Mouse (Mus musculus) left cerebral cortex, postnatal 14 days (tissue): ENCODE results near the gene Pigq. TPM values are rescaled to one million over a fixed set of nuclear protein-coding genes. Genes with fewer than 3 reads are reported as not detected.

Experiments used
- DNase-seq, 2 experiments: peaks; one replicate each; pipeline ENCODE4 v3.0.0; 2021 to 2022; ENCODE audit warnings: low spot score in 2 of 2, mixed read lengths in 1 of 2
- intact Hi-C: fragments of 180-260 bp; cut with DNase I; formaldehyde crosslinking; loops from one replicate; pipeline ENCODE4 v1.15.1; 2025
- total RNA-seq, 2 experiments: library from RNA; stranded (reverse); gene quantifications; 2 replicates each; pipeline ENCODE4 v1.2.3; 2021

The Pigq gene
- total RNA-seq, 2 experiments from 2014 or later: 138 to 145 TPM

DNA sequence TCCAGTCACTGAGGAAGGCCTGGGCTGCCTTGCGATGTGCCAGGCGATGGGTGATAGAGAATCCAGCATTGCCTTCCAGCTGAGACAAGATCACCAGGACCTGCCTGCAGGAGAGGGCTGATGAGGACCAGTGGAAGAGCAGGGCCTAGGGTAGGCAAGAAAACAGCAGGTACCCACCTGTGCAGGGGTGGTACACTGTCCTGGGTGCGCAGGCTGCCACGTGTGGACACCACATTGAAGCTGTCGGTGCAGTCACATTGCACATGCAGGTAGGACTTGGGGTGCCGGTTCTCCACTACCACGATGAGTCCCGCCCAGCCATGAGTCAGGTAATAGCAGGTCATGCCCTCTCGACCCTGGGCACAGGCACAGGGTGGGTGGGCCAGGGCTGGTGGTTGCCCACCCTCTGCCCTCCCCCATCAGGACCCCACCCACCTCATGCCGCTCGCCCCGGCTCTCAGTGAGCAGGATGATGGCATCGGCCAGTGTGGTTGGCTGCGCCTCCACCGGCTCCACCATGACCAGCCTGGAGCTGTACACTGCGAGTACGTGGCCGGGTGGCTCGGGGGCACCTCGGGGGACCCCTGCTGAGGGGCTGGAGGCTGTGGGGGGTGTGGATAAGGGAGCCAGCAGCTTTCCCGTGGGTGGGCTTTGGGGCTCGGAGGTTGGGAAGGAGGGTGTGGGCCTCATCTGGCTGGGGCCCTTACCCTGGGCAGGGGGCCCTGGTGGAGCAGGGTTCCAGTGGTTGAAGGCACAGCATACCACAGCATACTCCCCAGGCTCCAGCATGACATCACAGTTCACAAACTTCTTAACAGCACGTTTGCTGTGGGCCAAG is 15.1 kb upstream of the Pigq start:
- DNase-seq: no peak
- intact Hi-C loops: no loop called here

DNA sequence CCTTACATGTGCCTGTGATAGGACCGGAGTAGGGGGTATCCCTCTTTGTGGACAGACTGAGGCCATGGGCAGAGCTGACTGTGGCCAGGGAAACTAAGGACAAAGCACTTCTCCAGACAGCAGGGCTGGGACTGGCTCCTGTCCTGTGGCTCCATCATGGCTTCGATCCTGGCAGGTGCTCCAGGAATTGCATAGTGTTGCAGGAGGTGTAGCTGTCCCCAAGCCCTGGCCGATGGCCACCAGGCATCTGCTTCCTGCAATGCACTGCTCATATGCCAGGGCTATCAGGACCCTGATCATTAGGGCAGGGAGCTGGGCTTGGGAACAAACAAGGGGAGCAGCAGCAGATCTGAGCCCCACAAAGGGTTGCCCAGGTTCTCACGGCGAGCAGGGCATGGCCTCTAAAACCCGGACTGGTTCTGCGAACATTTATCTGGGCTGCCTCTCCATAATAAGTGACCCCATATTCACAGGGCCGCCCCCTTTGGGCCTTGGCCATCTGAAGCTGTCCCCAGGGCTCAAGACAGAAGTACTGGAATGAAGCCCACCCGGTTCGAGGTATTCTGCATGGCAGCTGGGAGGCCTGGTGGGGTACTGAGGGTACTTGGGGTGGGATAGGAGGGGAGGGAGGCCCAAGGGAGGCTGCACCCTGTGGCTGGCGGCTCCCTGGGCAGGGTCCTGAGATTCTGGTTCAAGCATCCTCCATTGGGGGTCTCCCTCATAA is 14.2 kb upstream of the Pigq start:
- no peak for DNase-seq
- intact Hi-C loops: no loop called here

DNA sequence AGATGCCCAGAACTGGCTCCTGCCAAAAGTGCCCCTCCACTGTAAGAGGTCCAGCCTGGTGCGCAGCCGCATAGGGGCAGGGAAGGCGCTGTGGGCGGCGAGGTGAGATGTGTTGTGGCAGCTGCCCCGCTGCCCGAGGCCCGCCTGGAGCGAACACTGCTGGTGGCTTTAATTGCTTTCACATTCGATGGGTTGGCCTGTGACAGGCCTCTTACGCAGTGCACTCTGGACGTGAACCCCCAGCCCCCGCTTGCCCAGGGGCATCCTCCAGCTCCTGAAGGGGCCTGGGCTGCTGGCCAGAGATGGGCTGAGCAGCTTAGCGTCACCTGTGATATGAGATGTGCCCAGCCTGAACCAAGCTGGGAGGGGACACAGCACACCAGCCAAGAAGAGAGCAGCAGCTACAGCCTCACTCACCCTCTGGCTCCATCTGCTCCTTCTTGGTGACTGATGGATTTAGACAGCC is 12.9 kb upstream of the Pigq start:
- intact Hi-C loops: no loop called here

DNA sequence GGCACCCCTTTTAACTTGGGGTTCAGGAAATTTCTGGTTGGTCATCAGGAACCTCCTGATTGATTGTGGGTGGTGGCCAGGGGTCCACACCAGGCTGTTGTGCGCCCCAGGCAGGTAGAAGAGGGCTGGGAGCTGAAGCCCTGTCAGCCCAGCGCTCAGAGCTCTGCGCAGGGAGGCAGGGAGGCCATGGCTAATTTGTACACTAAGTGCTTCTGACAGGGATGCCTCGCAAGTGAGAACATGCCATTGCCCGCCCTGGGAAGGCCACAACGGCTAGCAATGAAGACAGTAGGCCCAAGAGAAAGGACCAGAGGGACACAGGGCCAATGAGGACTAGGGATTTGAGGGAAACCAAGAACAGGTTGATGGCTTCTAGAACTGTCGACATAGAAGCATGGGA is 11.9 kb upstream of the Pigq start:
- no peak for DNase-seq
- intact Hi-C loops: no loop called here

More for the DNA sequence above, 12.9 kb upstream of the Pigq start:
- no peak for DNase-seq

DNA sequence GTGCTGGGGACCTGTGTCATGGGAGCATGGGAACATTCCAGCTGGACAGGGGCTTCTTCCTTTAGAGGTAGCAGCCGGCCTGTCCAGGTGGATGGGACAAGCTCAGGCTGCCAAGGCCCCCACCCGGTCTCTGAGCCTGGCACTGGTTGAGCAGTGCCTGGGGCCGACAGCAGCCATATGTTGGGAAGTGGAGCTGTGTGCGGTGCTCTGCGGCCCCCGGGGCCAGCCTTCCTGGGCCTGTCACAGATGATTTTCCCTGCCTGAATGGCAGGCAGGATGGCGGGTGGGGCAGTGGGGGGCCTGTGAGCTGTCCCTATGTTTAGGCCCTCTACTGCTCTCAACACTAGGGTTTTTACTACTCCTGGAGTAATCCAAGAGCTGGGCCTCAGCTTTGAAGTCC is 11.5 kb upstream of the Pigq start:
- intact Hi-C loops: no loop called here
- no peak for DNase-seq

DNA sequence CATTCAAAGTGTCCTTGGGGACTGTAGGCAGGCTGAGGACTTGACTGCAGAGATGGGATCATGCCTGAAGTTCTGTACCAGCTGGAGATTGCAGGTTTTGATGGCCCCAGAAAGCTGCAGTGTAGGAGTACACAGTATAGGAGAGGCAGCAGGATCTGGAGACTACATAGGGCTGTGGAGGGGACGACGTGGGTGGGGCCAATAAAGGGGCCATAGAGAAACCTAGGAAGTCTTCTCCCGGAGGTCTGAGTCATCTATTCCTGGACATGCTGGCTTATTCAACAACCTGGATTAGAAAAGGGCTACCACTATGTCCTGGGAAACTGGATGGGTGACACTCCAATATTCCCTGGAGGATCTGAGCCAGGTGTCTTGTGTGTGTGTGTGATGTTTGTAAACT is 11.0 kb upstream of the Pigq start:
- intact Hi-C loops: no loop called here
- no peak for DNase-seq

DNA sequence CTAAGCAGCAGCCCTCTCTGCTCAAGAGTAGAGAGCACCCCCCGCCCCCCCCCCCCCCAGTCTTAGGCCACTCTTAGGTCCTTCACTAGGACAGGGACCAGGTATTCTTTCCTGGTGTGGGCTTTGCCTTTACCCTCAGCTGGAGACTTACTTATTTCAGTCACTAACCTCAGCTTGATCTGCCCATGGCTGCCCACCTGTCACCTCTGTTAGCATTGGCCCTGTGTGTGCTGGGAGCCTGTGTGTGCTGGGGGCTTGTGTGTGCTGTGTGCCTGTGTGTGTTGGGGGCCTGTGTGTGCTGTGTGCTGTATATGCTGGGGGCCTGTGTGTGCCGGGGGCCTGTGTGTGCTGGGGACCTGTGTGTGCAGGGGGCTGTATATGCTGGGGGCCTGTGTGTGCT is 9.9 kb upstream of the Pigq start:
- DNase-seq: no peak
- intact Hi-C loops: no loop called here

DNA sequence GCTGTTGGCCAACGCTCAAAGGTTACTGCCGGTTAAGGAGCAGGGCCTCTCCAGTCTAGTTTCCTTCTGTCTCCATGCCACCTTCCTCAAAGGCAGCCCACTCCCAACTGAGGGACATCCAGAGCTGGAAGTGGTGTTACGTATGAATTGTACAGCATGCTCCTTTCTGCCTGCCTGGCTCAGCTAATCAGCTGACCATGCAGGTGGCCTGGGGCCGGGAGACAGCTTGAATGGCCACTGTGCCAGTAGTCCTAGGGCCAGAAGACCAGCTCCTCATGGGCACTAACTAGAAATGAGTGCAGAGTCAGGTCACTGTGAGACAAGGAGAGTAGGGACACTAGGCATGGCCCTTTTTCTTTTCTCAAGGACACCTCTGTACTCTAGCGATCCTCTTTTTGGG is 8.4 kb upstream of the Pigq start:
- no peak for DNase-seq
- intact Hi-C loops: no loop called here

DNA sequence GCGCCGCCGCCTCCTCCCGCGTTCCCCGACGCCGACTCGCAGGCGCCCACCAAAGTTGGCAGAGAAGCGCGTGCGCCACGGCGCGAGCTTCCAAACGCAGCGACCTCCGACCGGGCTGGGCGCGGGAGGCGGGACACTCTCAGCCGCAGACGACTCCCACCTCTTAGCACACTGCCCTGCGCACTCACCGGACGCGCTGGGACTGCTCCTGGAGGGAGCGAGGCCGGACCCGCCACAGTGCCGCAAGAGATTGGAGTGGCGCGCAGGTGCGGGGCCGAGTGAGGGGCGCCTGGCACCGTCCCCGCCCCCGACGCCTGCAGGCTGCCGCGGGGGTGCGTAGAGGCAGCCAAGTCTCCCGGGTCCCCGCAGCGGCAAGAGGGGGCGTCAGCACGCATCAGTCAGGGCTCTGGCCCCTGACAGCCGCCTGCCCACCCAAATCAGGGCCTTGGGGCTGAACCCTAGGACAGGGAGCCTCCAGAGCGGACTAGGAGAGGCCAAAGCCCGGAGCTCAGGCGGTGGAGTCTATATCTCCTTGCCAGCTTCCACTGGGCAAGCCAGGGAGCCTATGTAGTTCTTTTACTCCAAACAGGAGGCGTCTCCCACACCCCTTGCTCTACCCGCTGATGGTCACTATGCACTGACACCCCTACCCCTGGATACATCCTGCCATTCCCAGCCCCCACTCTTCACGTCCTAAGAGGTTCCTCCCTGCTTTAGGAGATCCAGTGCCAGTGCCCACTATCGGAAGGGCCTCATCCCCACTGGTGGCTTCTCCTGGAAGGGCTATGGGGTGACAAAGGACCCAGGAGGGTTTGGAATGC is 7.3 kb upstream of the Pigq start, which contains the start of gene A930017K11Rik:
Gene A930017K11Rik, minus strand, starts transcription at position 763 of the 821 bp plus-strand sequence.
- intact Hi-C loops: no loop called here

DNA sequence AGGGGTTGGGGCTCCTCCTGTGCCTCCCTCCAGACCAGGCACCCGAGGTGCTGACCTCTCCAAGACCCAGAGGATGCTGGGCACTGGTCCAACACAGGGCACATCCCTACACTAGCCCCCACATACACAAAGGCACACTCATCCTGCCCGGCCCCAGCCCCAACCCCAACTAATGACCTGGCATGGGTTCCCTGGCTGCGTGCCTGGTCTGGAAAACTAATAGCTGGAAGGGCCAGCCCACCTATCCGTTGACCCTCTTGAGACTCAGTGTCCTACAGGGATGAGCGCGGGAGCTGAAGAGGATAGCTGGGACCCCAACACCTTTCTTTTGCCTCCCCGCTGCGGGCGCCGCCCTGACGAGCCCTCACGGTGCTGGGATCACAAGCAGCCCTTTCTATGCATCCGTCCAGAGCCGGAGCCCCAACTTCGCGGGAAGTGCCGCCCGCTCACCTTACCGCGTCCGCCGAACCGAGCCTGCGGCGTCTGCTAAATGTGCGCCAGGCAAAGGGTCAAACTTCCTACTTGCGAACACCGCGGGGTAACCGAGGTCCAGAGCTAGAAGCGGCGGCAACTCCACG is 6.6 kb upstream of the Pigq start:
- intact Hi-C loops: no loop called here
- no peak for DNase-seq

More for the DNA sequence above, 7.3 kb upstream of the Pigq start, which contains the start of gene A930017K11Rik:
- no peak for DNase-seq

DNA sequence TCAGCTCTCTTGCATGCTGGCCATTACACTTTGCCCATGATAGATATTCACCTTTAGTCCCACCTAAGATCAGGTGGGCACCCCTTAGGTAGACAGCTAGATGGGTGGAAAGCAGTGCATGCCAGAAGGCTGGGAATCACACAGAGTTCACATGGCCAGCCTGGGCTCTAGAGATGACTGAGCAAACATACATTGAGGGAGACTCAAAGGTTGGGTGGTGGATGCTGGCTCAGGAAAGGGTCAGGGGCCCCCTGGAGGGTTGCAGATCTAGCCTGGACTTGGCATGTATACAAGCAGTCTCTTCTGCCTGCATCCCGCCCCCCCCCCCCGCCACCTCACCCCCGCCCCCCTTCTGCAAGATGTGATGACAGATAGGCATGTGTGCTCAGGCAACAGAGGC is 6.0 kb upstream of the Pigq start:
- intact Hi-C loops: no loop called here

DNA sequence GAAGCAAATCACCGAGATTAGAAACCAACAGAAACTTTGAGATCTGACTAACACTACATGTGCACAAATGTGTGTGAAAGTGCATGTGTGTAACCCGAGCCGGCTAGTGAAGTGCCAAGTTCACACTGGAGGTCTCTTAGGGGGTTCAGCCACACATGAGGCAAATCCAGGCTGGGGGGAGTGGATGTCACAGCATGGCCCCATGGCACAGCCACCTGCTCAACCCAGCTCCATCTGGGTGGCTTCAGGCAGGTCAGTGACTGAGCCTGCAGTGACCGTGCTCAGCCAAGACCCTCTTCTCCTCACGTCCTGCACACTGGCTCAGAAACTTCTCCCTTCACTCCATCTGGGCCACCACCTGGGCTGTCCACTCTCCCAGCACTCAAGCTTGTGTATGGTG is 5.2 kb upstream of the Pigq start:
- no peak for DNase-seq
- intact Hi-C loops: no loop called here

More for the DNA sequence above, 6.0 kb upstream of the Pigq start:
- DNase-seq: no peak

DNA sequence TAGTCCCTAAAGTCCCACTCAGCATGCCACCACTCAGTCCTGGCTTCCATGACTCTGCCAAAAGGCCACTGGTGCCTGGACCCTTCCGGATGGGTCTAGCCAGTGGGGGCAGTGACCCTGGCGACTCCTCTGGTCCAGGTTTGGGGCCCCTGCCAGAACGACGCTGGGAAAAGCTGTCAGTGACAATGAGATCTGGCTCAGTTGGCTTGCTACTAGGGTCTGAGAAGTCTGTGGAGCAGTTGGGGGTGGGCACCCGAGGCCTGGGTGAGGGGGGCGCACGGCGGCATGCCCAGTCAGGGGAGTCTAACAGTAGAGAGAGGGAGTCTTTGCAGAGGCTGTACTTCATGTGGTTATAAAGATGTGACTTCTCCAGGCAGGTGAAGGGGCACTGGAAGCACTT is 3.3 kb upstream of the Pigq start:
- intact Hi-C loops: no loop called here
- no peak for DNase-seq

DNA sequence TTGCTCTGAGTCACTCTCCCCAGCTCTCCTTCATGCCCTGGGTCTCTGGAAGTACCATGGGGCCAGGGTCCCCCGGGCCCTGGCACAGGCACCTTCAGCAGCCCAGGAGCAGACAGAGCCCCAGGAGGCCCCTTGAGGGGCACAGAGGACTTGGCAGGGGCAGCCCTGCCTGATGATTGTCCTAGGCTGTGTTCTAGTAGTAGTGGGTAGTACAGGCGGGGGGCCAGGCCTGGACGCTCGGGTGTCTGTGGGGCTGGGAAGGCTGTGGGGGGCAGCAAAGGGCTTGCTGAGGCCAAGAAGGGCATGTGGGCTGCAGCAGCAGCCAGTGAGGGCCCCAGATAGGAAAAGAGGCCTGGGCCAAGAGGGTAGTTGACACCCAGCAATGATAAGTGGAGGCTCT is 2.8 kb upstream of the Pigq start:
- intact Hi-C loops: no loop called here

DNA sequence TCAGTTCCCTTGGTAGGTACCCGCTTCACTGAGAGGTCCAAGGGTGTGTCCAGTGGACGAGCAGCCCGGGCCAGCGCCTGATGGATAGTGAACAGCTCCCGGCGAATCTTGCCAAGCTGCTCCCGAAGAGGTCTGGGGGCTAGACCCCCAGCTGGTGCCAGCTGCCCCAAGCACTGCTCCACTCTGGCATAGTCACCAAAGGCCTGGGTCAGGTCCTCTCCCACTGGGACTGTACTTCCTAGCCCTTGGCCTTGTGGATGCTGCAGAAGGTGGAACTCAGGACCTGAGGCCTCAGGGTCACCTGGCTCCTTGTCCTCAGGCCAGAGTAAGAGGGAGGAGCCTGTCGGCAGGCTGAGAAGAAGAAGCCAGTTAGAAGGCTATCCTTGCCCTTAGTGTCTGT is 2.2 kb upstream of the Pigq start:
- intact Hi-C loops: no loop called here
- DNase-seq: no peak

More for the DNA sequence above, 2.8 kb upstream of the Pigq start:
- DNase-seq: no peak

DNA sequence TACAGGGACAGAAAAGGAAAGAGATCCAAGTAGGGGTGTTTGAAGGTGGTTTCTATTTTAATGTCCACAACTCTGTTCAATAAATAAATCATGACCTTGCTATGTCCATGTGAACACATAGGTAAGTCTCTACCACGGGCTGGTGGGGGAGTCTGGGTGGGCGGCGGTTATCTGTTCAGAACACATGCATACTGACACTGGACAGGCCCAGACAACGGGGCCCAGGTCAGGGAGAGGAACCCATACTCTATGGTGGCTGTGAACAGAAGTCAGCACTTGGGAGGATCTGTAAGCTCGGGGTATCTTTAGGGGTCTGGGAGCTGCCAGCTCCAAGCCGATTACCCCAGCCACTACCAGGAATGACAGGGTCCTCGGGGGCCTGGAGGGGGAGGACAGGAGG is 1.6 kb upstream of the Pigq start:
- DNase-seq: no peak
- intact Hi-C loops: no loop called here

DNA sequence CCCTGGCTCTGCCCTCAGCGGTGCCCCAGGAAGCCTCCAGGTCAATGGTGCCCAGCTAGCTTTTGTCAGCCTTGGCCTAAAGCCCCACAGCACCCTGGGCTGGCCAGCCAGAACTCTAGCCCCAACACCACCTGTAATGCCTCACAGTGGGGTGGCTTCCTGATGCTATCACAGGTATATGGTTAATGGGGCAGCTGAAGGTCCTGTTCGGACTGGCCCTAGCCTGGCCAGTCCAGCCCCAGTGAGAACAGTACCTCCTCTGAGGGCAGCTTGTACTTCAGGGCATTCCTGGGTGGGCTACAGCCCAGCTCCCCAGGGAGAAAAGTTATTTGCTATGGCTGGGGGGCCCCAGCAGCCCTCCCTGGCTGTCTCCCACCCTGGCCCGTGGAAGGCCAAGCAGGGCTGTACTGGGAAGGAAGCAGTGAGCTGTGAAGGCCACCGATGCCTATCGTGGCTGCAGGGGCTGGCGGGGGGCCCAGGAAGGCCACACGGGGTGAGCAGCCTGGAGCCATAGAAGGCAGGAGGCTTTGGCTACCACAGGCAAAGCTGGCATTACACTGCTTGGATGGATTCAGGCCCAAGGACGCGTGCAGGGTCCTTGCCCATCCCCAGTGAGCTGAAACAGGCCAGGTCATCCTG is 900 bp upstream of the Pigq start:
- DNase-seq: no peak
- intact Hi-C loops: no loop called here

DNA sequence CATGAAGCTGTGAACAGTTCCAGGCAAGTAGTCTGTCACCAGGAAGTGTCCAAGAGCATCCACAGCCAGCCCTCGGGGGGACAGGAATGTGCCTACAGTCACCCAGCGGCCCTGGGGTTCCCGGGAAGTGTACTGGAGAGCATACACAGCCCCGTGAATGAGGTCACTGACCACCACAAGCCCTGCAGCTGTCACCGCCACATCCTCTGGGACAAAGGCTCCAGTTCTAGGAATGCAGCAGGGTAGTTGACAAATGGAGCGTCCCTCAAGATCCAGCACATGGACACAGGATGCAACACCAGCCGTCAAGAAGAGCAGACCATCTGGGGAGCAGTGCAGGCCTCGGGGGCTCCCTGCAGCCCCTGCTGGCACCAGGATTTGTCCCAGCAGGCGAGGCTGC is 967 bp downstream of the Pigq start:
- DNase-seq: no peak
- intact Hi-C loops: no loop called here

DNA sequence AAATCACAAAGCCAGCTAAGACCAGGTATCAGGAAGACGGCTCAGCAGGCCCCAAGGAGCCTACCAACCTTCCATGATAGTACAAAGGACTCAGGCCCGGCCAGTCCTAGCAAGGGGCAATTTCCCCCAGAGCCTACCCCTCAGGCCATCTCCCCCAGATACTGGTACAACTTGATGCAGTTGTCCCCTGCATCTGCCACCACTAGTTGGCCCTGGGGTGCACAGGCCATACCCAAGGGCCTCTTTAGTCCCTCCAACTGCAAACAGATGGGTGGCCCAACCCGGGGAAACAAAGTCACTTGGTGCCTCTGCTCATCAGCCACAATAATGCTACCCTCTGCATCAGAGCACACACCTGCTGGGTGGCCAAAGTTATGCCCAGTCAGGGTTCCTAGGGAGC is 1.5 kb downstream of the Pigq start:
- DNase-seq: no peak
- intact Hi-C loops: no loop called here
